Mouse (Mus musculus): ENCODE data around the gene Crybb1.

Crybb1 gene

DNA sequence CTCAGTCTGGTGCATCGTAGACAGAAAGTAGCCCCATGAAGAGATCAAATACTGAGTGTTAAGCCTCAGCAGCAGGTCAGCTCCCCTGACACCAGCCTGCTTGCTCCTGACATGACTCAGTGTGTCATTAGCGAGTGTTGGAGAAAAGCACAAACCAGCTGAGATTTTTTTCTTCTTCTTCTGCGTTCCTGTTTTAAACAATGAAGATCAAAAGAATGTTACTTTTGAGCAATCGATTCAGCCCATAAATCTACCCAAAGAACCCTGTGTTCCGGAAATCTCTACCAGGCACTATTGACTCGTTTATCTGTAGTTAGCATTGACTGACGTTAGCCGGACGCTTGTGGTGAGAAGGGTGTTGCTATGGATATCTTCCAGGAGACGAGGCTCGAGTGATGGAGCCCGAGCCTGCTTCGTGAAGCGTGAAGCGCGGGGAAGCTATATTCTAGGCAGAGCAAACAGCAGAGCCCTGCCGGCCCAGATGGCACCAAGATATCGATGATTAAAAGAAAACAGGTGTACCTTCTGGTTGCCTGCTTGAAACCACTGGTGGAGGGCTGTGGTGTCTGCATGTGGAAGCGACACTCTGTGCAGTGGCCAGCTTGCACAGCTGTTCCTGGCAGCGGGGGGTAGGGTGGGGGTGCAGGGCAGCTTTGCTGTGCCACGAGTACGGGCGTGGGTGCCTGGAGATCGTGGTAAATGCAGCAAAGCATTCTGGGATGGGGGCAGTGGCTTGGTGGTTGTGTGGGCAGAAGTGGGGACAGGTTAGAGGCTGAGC lies 15.3 kb downstream of the Crybb1 start:
- peak; percentile 65 to 72 for DNase-seq

DNA sequence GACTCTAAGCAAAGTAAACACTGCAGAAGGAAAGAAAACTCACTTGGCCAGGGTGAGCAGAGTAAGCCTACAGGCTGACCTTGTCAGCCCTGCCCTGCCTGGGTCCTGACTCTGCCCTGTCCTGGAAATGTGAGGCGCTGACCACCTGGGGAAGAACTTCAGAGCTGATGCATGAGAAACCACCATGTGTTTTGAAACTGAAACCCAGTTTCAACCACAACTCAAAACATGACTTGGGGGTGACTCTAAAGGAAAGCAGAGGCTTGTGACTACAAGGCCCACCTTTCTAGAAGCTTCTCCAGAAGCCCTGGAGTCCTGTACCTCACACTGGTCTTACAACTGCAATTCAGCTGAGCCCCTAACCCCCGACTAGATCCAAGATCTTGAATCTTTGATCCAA lies 17.3 kb downstream of the Crybb1 start:
- DNase-seq = no peak

DNA sequence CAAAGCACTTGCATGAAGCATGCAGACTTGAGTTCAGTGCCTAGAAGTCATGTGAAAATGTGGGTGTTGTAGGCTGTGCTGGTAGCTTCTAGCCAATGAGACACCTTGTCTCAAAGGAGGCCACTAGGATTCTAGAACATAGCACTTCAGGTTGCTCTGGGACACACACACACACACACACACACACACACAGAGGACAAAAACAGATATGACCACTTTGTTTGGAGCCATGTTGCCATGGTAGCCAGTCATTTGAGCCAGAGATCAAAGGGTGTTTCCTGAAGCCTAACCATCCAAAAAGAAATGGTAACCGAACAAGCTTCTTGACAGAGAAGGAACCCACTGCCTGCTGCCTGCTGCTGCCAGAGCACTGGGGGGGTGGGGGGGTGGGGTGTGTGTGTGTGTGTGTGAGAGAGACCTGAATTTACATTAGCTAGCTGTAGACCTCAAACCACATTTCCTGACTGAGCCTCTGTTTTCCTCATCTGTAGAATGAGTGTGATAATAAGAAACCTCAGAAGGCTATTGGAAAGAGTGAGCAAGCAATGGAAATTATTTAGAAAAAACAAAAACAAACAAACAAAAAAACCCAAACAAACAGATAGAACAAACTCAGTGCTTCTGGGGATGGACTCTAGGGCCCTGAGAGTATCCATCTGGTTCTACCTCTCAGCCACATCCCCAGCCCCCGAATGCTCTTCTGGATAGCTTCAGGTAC lies 18.3 kb downstream of the Crybb1 start:
- no peak for DNase-seq

- DNase-seq = no peak
Observed at GRCm38 (mm10) chr5:112275021-112275804, 19.6 kb downstream of the Crybb1 start.

GRCm38 (mm10) chr5:112276267-112276873 lies 20.8 kb downstream of the Crybb1 start, which contains the start of gene Tpst2:
Gene Tpst2, plus strand, starts transcription at chr5:112276691.
- peak; percentile 100 for DNase-seq

- no peak for DNase-seq
Observed at GRCm38 (mm10) chr5:112276907-112277348, 21.3 kb downstream of the Crybb1 start.

GRCm38 (mm10) chr5:112277906-112278470 lies 22.4 kb downstream of the Crybb1 start:
- DNase-seq = no peak

GRCm38 (mm10) chr5:112279181-112280021 lies 23.8 kb downstream of the Crybb1 start:
- DNase-seq = no peak

GRCm38 (mm10) chr5:112280151-112280550 lies 24.5 kb downstream of the Crybb1 start:
- no peak for DNase-seq

DNA sequence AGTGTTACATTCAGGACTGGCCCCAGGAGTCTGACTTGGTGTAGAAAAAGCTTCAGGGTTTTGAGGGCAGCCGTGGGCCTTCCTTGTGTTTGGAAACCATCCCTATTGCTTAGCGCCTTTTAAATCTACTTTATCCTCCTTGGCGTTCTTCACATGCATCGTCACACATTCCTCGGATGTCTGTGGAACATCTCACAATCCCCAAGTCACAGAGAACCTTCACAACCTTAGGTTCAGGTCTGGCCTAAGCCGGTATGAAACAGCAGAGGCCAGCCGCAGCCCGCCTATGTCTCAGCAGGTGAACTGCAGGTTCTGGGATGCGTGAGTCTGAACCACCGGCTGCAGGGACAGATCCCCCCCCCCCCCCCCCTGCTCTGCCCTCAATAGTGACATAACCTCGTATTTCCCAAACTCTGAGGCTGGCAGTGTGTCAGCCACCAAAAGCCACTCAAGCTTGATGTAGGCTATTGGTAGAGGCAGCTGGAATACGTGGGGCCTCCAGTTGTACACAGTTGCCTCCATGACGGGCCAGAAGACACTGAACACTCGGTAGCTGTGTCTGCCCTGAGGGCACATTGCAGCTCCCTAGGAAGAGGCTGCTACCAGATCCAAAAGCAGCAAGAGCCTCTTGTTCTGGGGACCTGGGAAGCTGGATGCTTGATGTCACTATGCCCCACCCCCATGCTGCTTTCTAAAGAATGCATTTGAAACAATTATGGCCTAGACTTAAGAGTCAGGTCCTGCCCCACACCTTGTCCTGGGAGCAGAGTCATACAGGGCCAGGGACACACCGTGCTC lies 25.4 kb downstream of the Crybb1 start:
- DNase-seq = no peak

DNA sequence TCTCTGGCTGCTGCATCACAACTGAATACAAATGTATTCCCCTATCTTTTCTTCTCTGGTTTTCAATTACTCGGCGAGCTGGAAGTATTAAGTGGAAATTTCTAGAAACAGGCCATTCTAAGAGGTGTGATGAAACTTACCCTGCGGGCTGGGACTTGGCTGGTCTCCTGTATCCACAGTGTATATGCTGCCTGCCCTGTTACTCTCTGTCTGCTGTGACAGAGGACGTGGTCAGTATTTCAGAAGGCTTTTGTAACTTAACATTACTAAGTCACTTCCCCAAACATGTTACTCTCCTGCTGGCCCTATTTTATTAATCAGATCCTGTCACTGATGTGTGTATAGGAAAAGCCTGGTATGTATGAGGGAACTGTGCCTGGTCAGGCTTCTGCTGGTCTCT lies 26.1 kb downstream of the Crybb1 start:
- no peak for DNase-seq

- no peak for DNase-seq
Observed at GRCm38 (mm10) chr5:112282123-112282779, 26.6 kb downstream of the Crybb1 start.

DNA sequence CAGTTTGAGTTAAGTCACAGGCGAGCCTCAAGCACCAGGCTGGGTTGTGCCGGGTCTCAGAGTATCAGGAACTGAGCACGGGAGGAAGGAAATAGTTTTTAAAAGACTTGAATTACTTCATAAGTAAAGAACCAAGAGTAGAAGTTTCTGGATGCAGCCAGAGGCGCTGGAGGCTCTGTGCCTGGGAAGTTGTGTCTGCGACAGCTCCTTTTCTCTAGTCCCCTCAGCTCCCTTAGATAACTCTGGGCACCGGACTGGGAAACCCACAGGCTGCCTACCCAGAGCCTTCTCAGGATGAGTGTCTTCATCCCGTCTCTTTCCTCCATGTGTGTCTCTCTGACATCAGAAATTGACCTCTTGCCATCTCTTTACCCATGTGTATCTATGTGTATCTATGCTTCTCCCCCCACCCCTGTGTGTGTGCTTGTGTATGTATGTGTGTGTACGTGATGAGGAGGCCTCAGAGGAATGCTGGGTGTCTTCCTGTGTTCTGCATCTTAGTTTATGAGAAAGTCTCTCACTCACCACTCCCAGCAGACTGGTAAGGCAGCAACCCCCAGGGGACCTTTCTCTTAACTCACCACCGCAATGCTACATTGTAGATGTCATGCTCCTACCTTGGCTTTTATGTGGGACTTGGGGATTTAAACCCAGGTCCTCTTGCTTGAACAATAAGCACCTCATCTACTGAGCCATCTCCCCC lies 27.3 kb downstream of the Crybb1 start:
- DNase-seq = no peak

DNA sequence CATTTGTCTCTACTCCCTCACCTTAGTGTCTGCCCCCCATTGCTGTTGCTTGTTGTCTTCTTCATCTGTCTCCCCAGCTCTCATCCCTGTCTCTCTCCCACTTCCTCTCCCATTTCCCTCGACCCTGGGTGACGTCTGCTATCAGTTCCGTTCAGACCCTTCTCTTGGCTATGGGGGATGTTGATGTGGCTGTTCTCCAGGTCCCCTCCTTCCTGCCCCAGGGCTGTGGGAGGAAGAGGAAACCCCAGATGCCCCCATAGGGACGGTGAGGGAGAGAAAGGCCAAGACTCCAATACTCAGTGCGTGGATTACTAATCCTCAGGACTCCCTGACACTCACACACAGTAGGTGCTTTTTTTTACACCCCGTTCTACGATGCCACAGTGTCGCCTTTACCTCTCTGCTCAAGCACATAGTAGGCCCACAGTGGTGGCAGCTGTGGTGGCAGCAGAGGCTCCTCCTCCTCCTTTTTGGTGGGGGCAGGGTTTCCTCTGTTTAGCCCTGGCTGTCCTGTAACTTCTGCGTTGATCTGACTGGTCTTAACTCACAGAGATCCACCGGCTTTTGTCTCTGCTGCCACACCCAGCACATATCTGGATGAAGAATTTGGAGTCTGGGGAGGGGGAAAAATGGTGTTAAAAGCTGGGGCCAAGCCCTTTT lies 28.1 kb downstream of the Crybb1 start:
- DNase-seq = no peak

- no peak for DNase-seq
Observed at GRCm38 (mm10) chr5:112284203-112284582, 28.6 kb downstream of the Crybb1 start.

GRCm38 (mm10) chr5:112285548-112286085 lies 30.0 kb downstream of the Crybb1 start:
- peak; percentile 53 to 75 for DNase-seq

DNA sequence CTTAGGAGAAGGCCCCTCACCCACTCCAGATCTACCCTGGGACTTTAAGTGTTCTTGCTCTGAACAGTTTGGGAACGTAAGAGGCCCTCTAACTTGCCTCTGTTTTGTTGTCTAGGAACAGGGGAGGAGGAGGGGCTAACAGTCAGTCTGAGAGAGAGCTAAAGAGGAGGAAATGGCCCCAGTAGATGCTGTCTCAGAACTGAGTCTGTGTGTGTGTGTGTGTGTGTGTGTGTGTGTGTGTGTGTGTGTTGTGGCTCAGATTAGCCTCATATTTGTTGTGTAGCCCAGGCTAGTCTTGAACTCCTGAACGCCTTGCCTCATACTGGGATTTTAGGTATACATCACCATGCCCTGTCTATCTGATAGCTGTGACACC lies 31.0 kb downstream of the Crybb1 start:
- DNase-seq = no peak

DNA sequence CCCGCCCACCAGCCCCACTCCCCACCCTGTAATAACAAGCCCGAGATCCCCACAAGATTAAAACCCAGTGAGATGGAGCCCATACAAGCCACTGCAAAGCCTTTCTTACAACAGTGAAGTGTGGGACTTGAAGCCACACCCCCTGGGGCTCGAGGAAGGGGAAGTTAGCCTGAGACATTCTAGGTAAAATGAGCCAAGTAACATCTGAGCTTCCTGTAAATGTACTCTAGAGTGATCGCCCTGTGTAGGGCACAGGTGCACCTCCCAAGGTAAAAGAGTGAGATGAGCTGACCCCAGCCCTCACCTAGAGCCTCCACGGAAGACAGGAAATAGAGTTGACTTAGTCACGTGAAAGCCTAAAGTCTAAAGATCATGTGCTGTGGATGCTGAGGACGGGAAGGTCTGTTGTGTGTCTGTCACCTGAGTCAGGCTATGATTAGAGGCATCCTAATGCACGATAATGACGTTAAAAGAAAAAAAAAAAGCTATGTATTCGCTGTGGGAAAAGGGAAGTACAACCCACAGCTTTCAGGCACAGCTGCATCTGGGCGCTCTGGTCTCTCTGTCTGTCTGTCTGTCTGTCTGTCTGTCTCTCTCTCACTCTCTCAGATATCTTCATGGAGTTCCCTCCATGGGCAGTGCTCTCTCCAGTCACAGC lies 31.5 kb downstream of the Crybb1 start:
- peak; percentile 43 to 60 for DNase-seq

Data from thymus, postnatal 36 days (tissue).